Mouse (Mus musculus) hindbrain, embryonic 14.5 days (tissue): ENCODE data around the gene Gm43064. TPM values are rescaled to one million over a fixed set of nuclear protein-coding genes. Genes with fewer than 3 reads are reported as not detected.
A peak's percentile ranks its signal among the peaks of the same experiment; 100 is the strongest.

Source experiments
- ATAC-seq: fragments of 200-750 bp; cut with Nextera tagmentation; 2 replicates; pipeline ENCODE4 v1.8.0; 2017; ENCODE audit warnings: moderate number of reproducible peaks, mild to moderate bottlenecking, moderate TSS enrichment, moderate library complexity; ENCODE audit not compliant: low FRiP score
- DNase-seq: peaks from one replicate; pipeline ENCODE4 v3.0.0-alpha.2; 2015; ENCODE audit warnings: low spot score
- H3K27ac ChIP-seq: fragments of 300-500 bp; sonication (generic); 2 replicates; pipeline ENCODE4 v1.5.1; 2014; ENCODE audit warnings: mild to moderate bottlenecking, moderate library complexity
- H3K27me3 ChIP-seq: fragments of 300-500 bp; sonication (generic); 2 replicates; pipeline ENCODE4 v1.6.1; 2014; ENCODE audit warnings: mild to moderate bottlenecking, low read length, mixed read lengths; ENCODE audit not compliant: control insufficient read depth, insufficient read depth
- H3K36me3 ChIP-seq: fragments of 300-500 bp; sonication (generic); replicated peaks from 2 replicates; pipeline ENCODE4 v1.6.1; 2014; ENCODE audit not compliant: control insufficient read depth, insufficient read depth
- H3K4me1 ChIP-seq: fragments of 300-500 bp; sonication (generic); replicated peaks from 2 replicates; pipeline ENCODE4 v1.6.1; 2014; ENCODE audit warnings: antibody characterized with exemption, low read length, mixed read lengths; ENCODE audit not compliant: control insufficient read depth, insufficient read depth
- H3K4me2 ChIP-seq: fragments of 300-500 bp; sonication (generic); replicated peaks from 2 replicates; pipeline ENCODE4 v1.6.1; 2014; ENCODE audit warnings: mild to moderate bottlenecking, moderate library complexity
- H3K4me3 ChIP-seq: fragments of 300-500 bp; sonication (generic); replicated peaks from 2 replicates; pipeline ENCODE4 v1.5.1; 2014; ENCODE audit warnings: mild to moderate bottlenecking, low read length
- H3K9ac ChIP-seq: fragments of 300-500 bp; sonication (generic); 2 replicates; pipeline ENCODE4 v1.6.1; 2014
- H3K9me3 ChIP-seq: fragments of 300-500 bp; sonication (generic); 2 replicates; pipeline ENCODE4 v1.6.1; 2016; ENCODE audit warnings: low read length; ENCODE audit not compliant: control insufficient read depth
- WGBS: fragments of 180-500 bp; shearing (Covaris S2); extraction: QIAGEN DNeasy Blood & Tissue Kit; methylation state at CpG from one replicate; pipeline ENCODE4 v1.1.7; 2014; 5-methylcytosine and 5-hydroxymethylcytosine counted together
- polyA plus RNA-seq: library from polyadenylated mRNA; unstranded; fragments of >200 nt; fragmentation: Nextera tagmentation; extraction: Ambion mirVana; gene quantifications from 2 replicates; pipeline ENCODE4 v1.2.1, GENCODE M21; 2014

Gm43064 gene
- 0.54 TPM in 1 of 2 replicates, not detected in the other for polyA plus RNA-seq

DNA sequence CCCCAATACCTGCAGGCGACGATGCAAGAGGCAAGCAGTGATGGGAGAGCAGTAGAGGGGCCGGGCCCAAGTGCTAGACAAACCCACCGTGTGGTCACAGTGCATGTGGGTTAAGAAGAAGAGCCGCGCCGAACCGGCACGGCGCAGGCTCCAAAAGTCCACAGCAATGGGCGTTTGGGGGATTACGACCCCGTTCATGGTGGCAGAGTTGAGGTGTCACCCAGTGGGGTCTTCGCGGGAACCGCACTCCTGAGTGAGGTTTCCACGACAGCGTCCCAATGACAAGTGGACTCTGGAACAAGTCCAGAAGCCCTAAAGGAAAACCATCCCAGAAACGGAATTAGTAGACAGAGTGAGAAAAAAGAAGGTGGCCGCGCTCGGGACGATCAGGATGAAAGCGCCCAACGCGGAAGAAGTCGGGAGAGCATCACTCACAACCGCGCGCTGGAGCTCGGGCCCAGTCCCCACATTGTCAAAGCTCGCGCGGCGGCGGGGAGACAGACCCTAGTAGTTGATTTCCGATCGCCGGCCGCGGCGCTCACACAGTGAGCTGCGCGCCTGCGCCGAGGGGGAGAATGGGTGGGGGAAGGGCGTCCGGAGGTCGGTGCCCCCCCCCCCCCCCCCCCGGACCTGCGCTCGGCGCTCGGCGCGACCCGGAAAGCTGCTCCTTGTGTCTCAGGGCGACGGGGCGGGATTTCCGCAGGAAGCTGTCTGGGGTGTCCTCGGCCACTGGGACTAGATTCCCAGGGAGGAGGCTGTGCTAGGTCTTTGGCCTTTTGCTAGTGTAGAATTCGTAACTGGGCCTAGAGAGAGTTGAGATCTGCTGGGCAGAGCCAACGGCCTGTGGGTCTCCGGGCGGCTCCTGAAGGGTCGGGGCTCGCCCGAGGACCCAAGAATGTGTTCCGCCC lies at the start of gene Gm43064, which contains the start of the genes Dclre1b and Ap4b1:
TSS of gene Gm43064 (plus strand) at position 683 of the 908 bp plus-strand sequence.
TSS of gene Dclre1b (minus strand) at position 554 of the 908 bp plus-strand sequence.
TSS of gene Ap4b1 (plus strand) at position 630 of the 908 bp plus-strand sequence.
- Histone ChIP-seq H3K27me3 (no peaks in the 10 kb centered on the region), H3K4me1 (peaks cover 15% of the 10 kb centered on the region), H3K36me3 (peaks cover 23% of the 10 kb centered on the region), H3K9ac (peak within 1 kb of the TSS; percentile 82), H3K4me2 (peak within 1 kb of the TSS; percentile 68), H3K9me3 (no peaks in the 10 kb centered on the region), H3K27ac (peak within 1 kb of the TSS; percentile 86), H3K4me3 (peak within 1 kb of the TSS; percentile 67)
- DNase-seq = peak; percentile 95
- peak; percentile 98 for ATAC-seq
- WGBS = under 1% methylated on average over 67 of the region's 70 CpGs

DNA sequence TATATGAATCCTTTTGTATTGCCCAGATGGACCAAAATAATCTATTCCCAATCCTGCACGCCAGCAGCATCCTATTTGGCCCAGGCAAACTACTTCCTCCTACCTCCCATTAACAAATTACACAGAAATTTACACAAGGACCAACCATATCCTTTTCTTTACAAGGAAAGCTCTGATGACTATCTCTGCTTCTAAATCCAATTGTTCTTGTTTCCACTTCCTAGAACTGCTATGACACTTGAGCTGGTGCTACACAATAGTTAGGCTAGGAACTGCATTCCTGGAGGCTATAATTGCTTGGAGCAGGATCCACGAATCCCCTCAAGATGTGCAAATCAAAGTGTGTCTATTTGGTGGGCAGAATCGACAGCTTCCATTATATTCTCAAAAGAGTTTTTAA lies 42.6 kb upstream of the Gm43064 start:
- no peak overlapping the region for H3K4me2 ChIP-seq
- H3K9me3 ChIP-seq = no peaks in the 10 kb centered on the region
- no peak for ATAC-seq
- H3K9ac ChIP-seq = no peak overlapping the region
- H3K27ac ChIP-seq = no peak overlapping the region
- peaks cover 41% of the 10 kb centered on the region for H3K36me3 ChIP-seq
- no peak overlapping the region for H3K4me3 ChIP-seq
- 69% methylated on average over 3 of the region's 3 CpGs for WGBS
- H3K4me1 ChIP-seq = no peaks in the 10 kb centered on the region
- no peak for DNase-seq
- no peaks in the 10 kb centered on the region for H3K27me3 ChIP-seq

DNA sequence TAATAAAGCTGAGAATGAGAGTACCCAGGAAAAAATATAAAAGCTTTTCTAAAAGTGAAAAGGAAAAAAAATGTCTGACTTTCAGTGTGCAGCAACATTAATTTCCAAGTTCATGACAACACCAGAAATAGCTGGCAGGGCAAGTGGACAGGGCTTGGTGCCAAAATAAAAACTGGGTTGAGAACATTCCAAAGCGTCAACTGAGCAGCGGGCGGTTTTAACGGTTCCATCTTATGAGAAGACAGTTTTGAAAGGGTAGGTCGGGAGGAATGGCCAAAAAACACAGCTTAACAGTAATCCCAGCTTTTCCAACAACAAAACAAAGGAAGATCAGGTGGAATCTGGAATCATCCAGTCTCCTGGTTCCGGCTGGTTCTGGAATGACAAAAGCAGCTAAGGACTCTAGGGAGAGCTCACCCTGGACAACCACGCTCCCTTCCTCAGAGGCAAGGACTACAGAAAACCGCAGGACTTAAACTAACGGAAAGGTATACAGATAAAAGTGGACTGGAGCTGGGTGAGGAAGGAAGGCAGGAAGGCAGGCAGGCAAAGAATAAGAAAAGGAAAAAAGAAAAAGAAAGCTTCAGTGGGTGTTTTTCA lies 37.7 kb upstream of the Gm43064 start:
- Histone ChIP-seq H3K9me3 (no peaks in the 10 kb centered on the region), H3K4me2 (no peak overlapping the region), H3K27ac (no peak overlapping the region), H3K9ac (no peak overlapping the region), H3K27me3 (no peaks in the 10 kb centered on the region), H3K4me1 (no peaks in the 10 kb centered on the region), H3K36me3 (peaks cover 24% of the 10 kb centered on the region), H3K4me3 (no peak overlapping the region)
- WGBS = 73% methylated on average over 9 of the region's 9 CpGs
- DNase-seq = peak; percentile 32
- ATAC-seq = no peak

DNA sequence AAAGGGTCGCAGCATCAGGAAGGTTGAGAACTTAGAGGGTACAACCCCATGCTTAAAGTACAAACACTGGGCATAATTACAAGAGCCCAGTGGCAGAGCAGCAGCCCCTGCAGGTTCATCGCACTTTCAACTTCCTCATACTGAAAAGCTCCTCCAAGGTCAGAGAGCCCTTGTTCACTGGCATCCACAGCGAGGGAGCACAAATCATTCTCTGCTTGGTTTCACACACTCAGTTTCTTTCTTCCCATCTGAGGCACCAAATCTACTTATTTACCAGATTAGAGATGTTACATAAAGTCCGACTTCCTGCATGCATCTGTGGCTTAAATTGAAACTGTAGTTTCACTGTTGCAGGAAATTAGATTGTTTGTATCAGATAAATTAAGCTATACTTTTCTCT lies 36.5 kb upstream of the Gm43064 start:
- Histone ChIP-seq H3K4me1 (no peaks in the 10 kb centered on the region), H3K27me3 (no peaks in the 10 kb centered on the region), H3K4me3 (no peak overlapping the region), H3K9ac (no peak overlapping the region), H3K27ac (no peak overlapping the region), H3K9me3 (no peaks in the 10 kb centered on the region), H3K4me2 (no peak overlapping the region), H3K36me3 (peaks cover 36% of the 10 kb centered on the region)
- no peak for DNase-seq
- WGBS = 80% methylated on average over 4 of the region's 4 CpGs
- no peak for ATAC-seq

DNA sequence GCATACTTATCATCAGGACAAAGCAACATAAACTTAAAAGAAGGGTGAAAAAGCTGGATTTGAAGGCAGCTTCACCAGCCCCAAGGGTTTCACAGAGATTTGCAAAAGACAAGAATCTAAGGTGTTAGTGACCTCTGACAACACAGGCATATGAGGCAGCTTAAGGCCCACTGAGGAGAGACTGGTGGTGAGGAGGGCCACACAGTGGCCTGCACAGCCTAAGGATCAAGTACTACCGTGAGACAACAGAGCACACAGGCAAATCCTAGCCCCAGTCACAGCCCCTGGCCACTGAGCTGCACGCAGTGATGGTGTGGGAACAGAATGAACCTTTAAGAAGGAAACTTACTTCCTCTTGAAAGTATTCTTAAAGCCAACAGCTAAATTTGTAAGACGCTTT lies 35.9 kb upstream of the Gm43064 start:
- H3K36me3 ChIP-seq = peaks cover 33% of the 10 kb centered on the region
- no peaks in the 10 kb centered on the region for H3K9me3 ChIP-seq
- H3K4me3 ChIP-seq = no peak overlapping the region
- no peaks in the 10 kb centered on the region for H3K4me1 ChIP-seq
- H3K27me3 ChIP-seq = no peaks in the 10 kb centered on the region
- ATAC-seq (no peak), DNase-seq (no peak)
- no peak overlapping the region for H3K9ac ChIP-seq
- 83% methylated on average over 3 of the region's 3 CpGs for WGBS
- H3K27ac ChIP-seq = no peak overlapping the region
- no peak overlapping the region for H3K4me2 ChIP-seq

DNA sequence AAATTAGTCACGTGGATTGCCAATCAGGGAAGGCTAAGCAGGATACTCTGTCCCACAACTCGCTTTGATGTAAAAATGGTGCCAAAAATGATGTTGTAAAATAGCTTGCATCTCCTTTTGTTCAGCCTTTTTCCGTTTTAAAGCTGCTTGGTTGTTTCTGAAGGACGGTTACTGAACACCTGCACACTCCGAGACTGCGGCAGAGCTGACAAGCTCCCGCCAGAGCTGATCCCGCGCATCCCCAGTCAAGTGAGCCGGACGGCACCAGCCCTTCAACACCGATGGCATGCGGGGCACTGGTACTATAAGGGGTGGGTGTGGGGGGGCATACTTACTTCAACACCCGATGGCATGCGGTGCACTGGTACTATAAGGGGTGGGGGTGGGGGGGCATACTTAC lies 35.4 kb upstream of the Gm43064 start:
- no peak for ATAC-seq
- Histone ChIP-seq H3K4me3 (no peak overlapping the region), H3K36me3 (peaks cover 28% of the 10 kb centered on the region), H3K27me3 (no peaks in the 10 kb centered on the region), H3K9me3 (no peaks in the 10 kb centered on the region), H3K4me1 (no peaks in the 10 kb centered on the region), H3K9ac (no peak overlapping the region), H3K27ac (no peak overlapping the region), H3K4me2 (no peak overlapping the region)
- WGBS = 85% methylated on average over 15 of the region's 15 CpGs
- DNase-seq = no peak

DNA sequence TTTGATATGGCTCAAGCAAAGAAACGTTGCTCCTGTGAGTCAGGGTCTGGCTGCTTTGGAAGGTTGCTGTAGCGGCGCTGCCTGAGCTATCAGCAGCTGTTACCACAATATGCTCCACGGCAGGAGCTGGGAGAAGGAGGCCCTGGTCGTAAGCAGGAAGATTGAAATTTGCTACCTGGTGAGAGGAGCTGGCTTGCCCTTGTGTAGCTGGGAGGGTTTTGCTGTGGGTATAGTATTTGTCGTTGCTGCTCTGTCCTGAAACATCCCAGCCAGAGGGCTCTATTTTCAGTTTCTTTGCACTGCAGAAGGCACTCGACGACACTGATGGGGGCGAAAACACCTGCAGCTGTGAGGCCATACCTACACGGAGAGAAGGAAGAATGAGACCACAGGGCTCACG lies 31.4 kb upstream of the Gm43064 start:
- no peak for ATAC-seq
- Histone ChIP-seq H3K4me3 (no peak overlapping the region), H3K36me3 (peaks cover 25% of the 10 kb centered on the region), H3K9me3 (no peaks in the 10 kb centered on the region), H3K27ac (no peak overlapping the region), H3K4me1 (no peaks in the 10 kb centered on the region; the same call in 1 of the 2 replicates), H3K9ac (no peak overlapping the region), H3K27me3 (no peaks in the 10 kb centered on the region), H3K4me2 (no peak overlapping the region)
- DNase-seq = no peak
- 88% methylated on average over 11 of the region's 11 CpGs for WGBS

DNA sequence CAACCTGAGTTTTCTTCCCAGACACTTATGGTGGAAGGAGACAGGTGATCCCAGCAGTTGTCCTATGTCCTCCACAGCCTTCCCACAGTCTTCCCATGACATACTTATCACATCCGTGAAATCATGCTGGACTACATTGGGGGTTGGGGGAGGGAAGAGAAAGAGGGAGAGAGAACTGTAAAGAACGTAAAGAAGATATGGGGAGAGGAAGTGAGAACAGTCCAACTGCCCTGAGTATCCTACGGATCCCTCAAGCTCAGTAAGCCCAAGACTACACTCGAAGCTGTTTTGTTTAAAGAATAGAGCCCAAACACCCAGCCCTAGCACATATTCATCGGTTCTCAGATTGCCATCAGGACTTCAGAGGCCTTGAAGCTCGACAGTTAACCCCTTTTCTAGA lies 30.7 kb upstream of the Gm43064 start:
- no peak for DNase-seq
- H3K9ac ChIP-seq = no peak overlapping the region
- H3K27me3 ChIP-seq = no peaks in the 10 kb centered on the region
- no peak overlapping the region for H3K4me3 ChIP-seq
- WGBS = 91% methylated on average over 6 of the region's 6 CpGs
- H3K4me1 ChIP-seq = no peaks in the 10 kb centered on the region; the same call in 1 of the 2 replicates
- peaks cover 20% of the 10 kb centered on the region for H3K36me3 ChIP-seq
- ATAC-seq = no peak
- H3K9me3 ChIP-seq = no peaks in the 10 kb centered on the region
- no peak overlapping the region for H3K27ac ChIP-seq
- H3K4me2 ChIP-seq = no peak overlapping the region

DNA sequence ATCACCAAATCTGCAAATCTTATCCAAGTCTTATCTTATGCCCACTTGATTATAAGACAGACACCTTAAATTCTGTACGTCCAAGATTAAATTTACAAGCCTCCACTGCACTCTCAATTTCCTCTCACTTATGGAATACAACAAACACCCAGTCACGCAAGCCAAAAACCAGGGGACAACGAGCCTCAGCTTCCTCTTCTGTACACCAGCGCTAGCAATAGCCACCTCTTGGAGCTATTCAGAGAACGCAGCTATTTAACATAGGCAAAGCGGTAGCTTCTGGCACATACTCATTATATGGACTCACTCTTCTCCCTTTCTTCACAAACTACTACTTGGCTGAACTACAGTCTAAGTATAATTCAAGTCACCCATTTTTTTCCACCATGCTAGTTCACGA lies 30.2 kb upstream of the Gm43064 start:
- no peak overlapping the region for H3K4me3 ChIP-seq
- WGBS = 85% methylated on average over 7 of the region's 7 CpGs
- ATAC-seq (no peak), DNase-seq (no peak)
- peaks cover 20% of the 10 kb centered on the region for H3K36me3 ChIP-seq
- no peaks in the 10 kb centered on the region for H3K27me3 ChIP-seq
- no peak overlapping the region for H3K27ac ChIP-seq
- H3K4me2 ChIP-seq = no peak overlapping the region
- H3K4me1 ChIP-seq = no peaks in the 10 kb centered on the region; the same call in 1 of the 2 replicates
- no peak overlapping the region for H3K9ac ChIP-seq
- no peaks in the 10 kb centered on the region for H3K9me3 ChIP-seq
